Mouse (Mus musculus) heart, adult 2 months (tissue): ENCODE measurements around the gene Lgi1. TPM values are rescaled to one million over a fixed set of nuclear protein-coding genes. Genes with fewer than 3 reads are reported as not detected.

Source experiments
- DNase-seq, 2 experiments: peaks; one replicate each; pipeline ENCODE4 v3.0.0; 2021
- H3K27ac ChIP-seq: fragments of 200-600 bp; 2 replicates; pipeline ENCODE4 v1.8.1; 2022
- H3K27me3 ChIP-seq: fragments of 200-500 bp; 2 replicates; pipeline ENCODE4 v1.6.1; 2012; ENCODE audit warnings: mild to moderate bottlenecking, low read length, inconsistent platforms, mixed read lengths; ENCODE audit not compliant: control insufficient read depth, insufficient read depth
- H3K36me3 ChIP-seq: fragments of 200-500 bp; 2 replicates; pipeline ENCODE4 v1.6.1; 2012; ENCODE audit warnings: low read length, inconsistent platforms; ENCODE audit not compliant: control insufficient read depth, insufficient read depth
- H3K4me1 ChIP-seq: fragments of 200-500 bp; 2 replicates; pipeline ENCODE4 v1.6.1; 2011; ENCODE audit warnings: low read length; ENCODE audit not compliant: control insufficient read depth, insufficient read depth
- H3K4me3 ChIP-seq: fragments of 200-600 bp; 2 replicates; pipeline ENCODE4 v1.8.1; 2022
- H3K79me2 ChIP-seq: fragments of 200-500 bp; replicated peaks from 2 replicates; pipeline ENCODE4 v1.6.1; 2012; ENCODE audit warnings: mild to moderate bottlenecking, inconsistent platforms, low read length, moderate library complexity, mixed read lengths; ENCODE audit not compliant: control insufficient read depth, insufficient read depth
- H3K9ac ChIP-seq: fragments of 200-500 bp; 2 replicates; pipeline ENCODE4 v1.6.1; 2012; ENCODE audit warnings: low read depth, mild to moderate bottlenecking, control low read depth, inconsistent platforms, low read length, mixed read lengths
- CTCF ChIP-seq: fragments of 200-600 bp; IDR thresholded peaks from 2 replicates; pipeline ENCODE4 v1.8.1; 2022; ENCODE audit warnings: antibody characterized with exemption, mild to moderate bottlenecking, moderate library complexity
- EP300 ChIP-seq: fragments of 200-500 bp; IDR thresholded peaks from 2 replicates; pipeline ENCODE4 v1.6.1; 2011; ENCODE audit warnings: low read depth, low read length, control low read depth; ENCODE audit not compliant: insufficient read depth
- POLR2A ChIP-seq: fragments of 200-500 bp; IDR thresholded peaks from 2 replicates; pipeline ENCODE4 v1.6.1; 2011; ENCODE audit warnings: mild to moderate bottlenecking, low read depth, low read length, control low read depth; ENCODE audit not compliant: insufficient read depth
- WGBS: fragments of 180-500 bp; shearing (Covaris S2); methylation state at CpG from one replicate; pipeline ENCODE4 v1.1.7; 2018; 5-methylcytosine and 5-hydroxymethylcytosine counted together
- intact Hi-C: fragments of 180-260 bp; cut with DNase I; formaldehyde crosslinking; loops from one replicate; pipeline ENCODE4 v1.15.1; 2025
- polyA plus RNA-seq: library from polyadenylated mRNA; depleted of rRNA; stranded (reverse); fragments of >200 nt; gene quantifications from 2 replicates; pipeline ENCODE4 v1.2.3, GENCODE M21; 2012
- total RNA-seq, 2 experiments: library from RNA; stranded (reverse); gene quantifications; 2 replicates each; pipeline ENCODE4 v1.2.3; 2021

The Lgi1 gene
- total and polyA plus RNA-seq, 3 experiments = 1.6 to 4.6 (median 2.2) TPM

- no peak for TF ChIP-seq POLR2A
- no peak for TF ChIP-seq CTCF
- no peak for TF ChIP-seq EP300
- Histone ChIP-seq H3K27ac (no peak overlapping the region), H3K27me3 (no peaks in the 10 kb centered on the region), H3K9ac (no peak overlapping the region), H3K79me2 (no peaks in the 10 kb centered on the region), H3K4me1 (no peaks in the 10 kb centered on the region), H3K4me3 (no peak overlapping the region), H3K36me3 (no peaks in the 10 kb centered on the region)
- intact Hi-C loops = no loop called here
- no peak for DNase-seq
- WGBS = 52% methylated on average over 6 of the region's 6 CpGs
These were observed 6.7 kb downstream of the Lgi1 start for GRCm38 (mm10) chr19:38271071-38271470.

GRCm38 (mm10) chr19:38273820-38274219, 9.5 kb downstream of the Lgi1 start:
- H3K36me3 ChIP-seq = no peaks in the 10 kb centered on the region
- WGBS = 77% methylated on average over 7 of the region's 7 CpGs
- TF ChIP-seq CTCF = no peak
- TF ChIP-seq POLR2A = no peak
- TF ChIP-seq EP300 = no peak
- intact Hi-C loops = no loop called here
- DNase-seq = no peak
- H3K9ac ChIP-seq = no peak overlapping the region
- no peaks in the 10 kb centered on the region for H3K4me1 ChIP-seq
- H3K79me2 ChIP-seq = no peaks in the 10 kb centered on the region
- H3K27ac ChIP-seq = no peak overlapping the region
- no peaks in the 10 kb centered on the region for H3K27me3 ChIP-seq
- no peak overlapping the region for H3K4me3 ChIP-seq

GRCm38 (mm10) chr19:38274747-38275421, 10.5 kb downstream of the Lgi1 start:
- TF ChIP-seq POLR2A (no peak), CTCF (no peak), EP300 (no peak)
- intact Hi-C loops = no loop called here
- Histone ChIP-seq H3K27me3 (no peaks in the 10 kb centered on the region), H3K27ac (no peak overlapping the region), H3K4me3 (no peak overlapping the region), H3K9ac (no peak overlapping the region), H3K4me1 (no peaks in the 10 kb centered on the region), H3K36me3 (no peaks in the 10 kb centered on the region), H3K79me2 (no peaks in the 10 kb centered on the region)
- 72% methylated on average over 15 of the region's 15 CpGs for WGBS
- DNase-seq = no peak

GRCm38 (mm10) chr19:38276226-38276625, 11.9 kb downstream of the Lgi1 start:
- TF ChIP-seq POLR2A (no peak), CTCF (no peak), EP300 (no peak)
- 79% methylated on average over 4 of the region's 4 CpGs for WGBS
- no peaks in the 10 kb centered on the region for H3K36me3 ChIP-seq
- intact Hi-C loops = no loop called here
- H3K4me3 ChIP-seq = no peak overlapping the region
- H3K27ac ChIP-seq = no peak overlapping the region
- H3K9ac ChIP-seq = no peak overlapping the region
- H3K79me2 ChIP-seq = no peaks in the 10 kb centered on the region
- H3K4me1 ChIP-seq = no peaks in the 10 kb centered on the region
- DNase-seq = no peak
- H3K27me3 ChIP-seq = no peaks in the 10 kb centered on the region

GRCm38 (mm10) chr19:38280242-38280641, 15.9 kb downstream of the Lgi1 start:
- 81% methylated on average over 10 of the region's 10 CpGs for WGBS

GRCm38 (mm10) chr19:38282407-38282806, 18.1 kb downstream of the Lgi1 start:
- Histone ChIP-seq H3K36me3 (no peaks in the 10 kb centered on the region), H3K79me2 (no peaks in the 10 kb centered on the region), H3K27me3 (no peaks in the 10 kb centered on the region), H3K4me3 (no peak overlapping the region), H3K27ac (no peak overlapping the region), H3K9ac (no peak overlapping the region), H3K4me1 (no peaks in the 10 kb centered on the region)
- 68% methylated on average over 2 of the region's 2 CpGs for WGBS
- DNase-seq = no peak
- intact Hi-C loops = no loop called here
- no peak for TF ChIP-seq EP300
- no peak for TF ChIP-seq CTCF
- TF ChIP-seq POLR2A = no peak

More at GRCm38 (mm10) chr19:38280242-38280641, 15.9 kb downstream of the Lgi1 start:
- Histone ChIP-seq H3K4me1 (no peaks in the 10 kb centered on the region), H3K9ac (no peak overlapping the region), H3K79me2 (no peaks in the 10 kb centered on the region), H3K36me3 (no peaks in the 10 kb centered on the region), H3K27ac (no peak overlapping the region; the same call in 1 of the 2 replicates), H3K27me3 (no peaks in the 10 kb centered on the region), H3K4me3 (no peak overlapping the region)
- DNase-seq = no peak
- TF ChIP-seq CTCF (no peak), EP300 (no peak), POLR2A (no peak)
- intact Hi-C loops = no loop called here
